17 mouse cellular contexts compared by ENCODE assay signal in the genomic region with DNA sequence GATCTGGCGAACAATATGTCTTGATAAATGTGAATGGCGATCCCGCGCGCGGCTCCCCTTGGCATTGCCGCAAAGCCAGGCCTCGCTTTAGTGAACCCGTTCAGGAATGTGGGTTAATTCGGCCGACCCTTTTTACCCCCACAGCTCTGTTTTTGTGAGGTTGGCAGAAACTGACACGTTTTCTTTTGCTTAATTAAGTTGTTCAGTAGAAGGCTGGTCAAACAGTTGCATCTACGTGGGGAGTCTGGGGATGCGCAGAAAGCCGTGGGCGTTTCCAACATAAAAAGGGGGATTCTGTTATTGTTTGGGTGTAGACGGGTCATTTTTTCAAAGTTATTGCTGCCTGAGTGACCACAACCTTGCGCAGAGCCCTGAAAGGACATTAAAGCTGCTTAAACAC. TPM values are rescaled to one million over a fixed set of nuclear protein-coding genes. Genes with fewer than 3 reads are reported as not detected.
DNase-seq lines count a peak whose midpoint lies in the region; ATAC-seq and TF ChIP-seq lines count a peak whose summit lies in the region.
"Had no signal": no experiment of that assay in that cellular context is flagged by ENCODE, and none has a peak within 500 bp of the region (broad histone marks: within the 10 kb centered on the region; RNA-seq: fewer than 3 reads in every experiment).

No protein-coding gene starts in this region.

- no peak for TF ChIP-seq CTCF in forebrain, postnatal 0 days (IDR thresholded peaks at IDR 0.05; ENCODE audit: low read depth)

- peak; percentile 58 for DNase-seq in neural tube, embryonic 11.5 days (ENCODE audit: low spot score)
- no peak for DNase-seq in neural tube, embryonic 10.5 days (ENCODE audit: extremely low spot score, low spot score)
- DNase-seq in forebrain, postnatal 0 days: peak; percentile 36
- peak; percentile 60 for DNase-seq in retina, postnatal 1 day
- DNase-seq in adrenal gland, postnatal 36 days: no peak
- DNase-seq in layer of hippocampus, adult 18-20 months (ENCODE audit: low spot score in 2 of 2): no peak
- DNase-seq in kidney, adult 8-10 months: no peak
- DNase-seq: adrenal gland, postnatal 14 days; heart, adult 2 months; heart, postnatal 10 days; kidney, adult 11 months; layer of hippocampus, adult 9-11 months; left cerebral cortex, postnatal 4 days; right cerebral cortex, adult 18-20 months; thymus, postnatal 14 days had no signal

- H3K27ac ChIP-seq in neural tube, embryonic 11.5 days (ENCODE audit: low read depth, low read length): no peak overlapping the region
- H3K27ac ChIP-seq in forebrain, postnatal 0 days (ENCODE audit: low read depth, low read length): no peak overlapping the region
- H3K27ac ChIP-seq in midbrain, embryonic 12.5 days (replicated peaks): no peak overlapping the region
- H3K27ac ChIP-seq: heart, adult 2 months; liver, embryonic 15.5 days had no signal

- H3K4me2 ChIP-seq in neural tube, embryonic 11.5 days (ENCODE audit: low read depth): no peak overlapping the region
- peak overlapping the region; percentile 40 for H3K4me2 ChIP-seq in forebrain, postnatal 0 days (ENCODE audit: low read depth)
- H3K4me2 ChIP-seq in midbrain, embryonic 12.5 days (replicated peaks): peak overlapping the region; percentile 43
- H3K4me2 ChIP-seq: liver, embryonic 15.5 days had no signal

- no peak overlapping the region for H3K4me3 ChIP-seq in neural tube, embryonic 11.5 days (ENCODE audit: low read depth, low read length)
- H3K4me3 ChIP-seq in forebrain, postnatal 0 days (ENCODE audit: low read depth, low read length): 0 out of 2 replicates have a peak overlapping the region, but pooled peaks have one; percentile 17
- H3K4me3 ChIP-seq in midbrain, embryonic 12.5 days: peak overlapping the region; percentile 7
- H3K4me3 ChIP-seq: heart, adult 2 months; liver, embryonic 15.5 days had no signal

- H3K36me3 ChIP-seq in neural tube, embryonic 11.5 days (ENCODE audit: control insufficient read depth, insufficient read depth, low read length): no peaks in the 10 kb centered on the region
- no peaks in the 10 kb centered on the region for H3K36me3 ChIP-seq in forebrain, postnatal 0 days (ENCODE audit: insufficient read depth)
- H3K36me3 ChIP-seq in midbrain, embryonic 12.5 days: no peaks in the 10 kb centered on the region
- H3K36me3 ChIP-seq: liver, embryonic 15.5 days had no signal

- H3K9ac ChIP-seq in neural tube, embryonic 11.5 days (ENCODE audit: low read length): no peak overlapping the region
- no peak overlapping the region for H3K9ac ChIP-seq in forebrain, postnatal 0 days
- H3K9ac ChIP-seq in midbrain, embryonic 12.5 days (replicated peaks): no peak overlapping the region
- H3K9ac ChIP-seq: liver, embryonic 15.5 days had no signal

- no peaks in the 10 kb centered on the region for H3K9me3 ChIP-seq in neural tube, embryonic 11.5 days (ENCODE audit: control insufficient read depth, low read length)
- H3K9me3 ChIP-seq in forebrain, postnatal 0 days (ENCODE audit: low read length): no peaks in the 10 kb centered on the region
- H3K9me3 ChIP-seq in midbrain, embryonic 12.5 days: no peaks in the 10 kb centered on the region
- H3K9me3 ChIP-seq: liver, embryonic 15.5 days had no signal

- no peak for ATAC-seq in neural tube, embryonic 11.5 days (ENCODE audit: insufficient read depth, low FRiP score, low TSS enrichment)
- no peak for ATAC-seq in forebrain, postnatal 0 days
- ATAC-seq in midbrain, embryonic 12.5 days (ENCODE audit: low FRiP score, low read depth): no peak

- peaks cover 12% of the 10 kb centered on the region; the same call in 1 of the 2 replicates for H3K4me1 ChIP-seq in neural tube, embryonic 11.5 days (ENCODE audit: control insufficient read depth, insufficient read depth, low read length)
- no peaks in the 10 kb centered on the region for H3K4me1 ChIP-seq in forebrain, postnatal 0 days (ENCODE audit: insufficient read depth)
- peaks cover 54% of the 10 kb centered on the region for H3K4me1 ChIP-seq in midbrain, embryonic 12.5 days
- H3K4me1 ChIP-seq: liver, embryonic 15.5 days had no signal

- peaks cover 77% of the 10 kb centered on the region for H3K27me3 ChIP-seq in neural tube, embryonic 11.5 days (ENCODE audit: control insufficient read depth, insufficient read depth, low read length)
- peaks cover 33% of the 10 kb centered on the region for H3K27me3 ChIP-seq in forebrain, postnatal 0 days (ENCODE audit: insufficient read depth, low read length)
- peaks cover 98% of the 10 kb centered on the region for H3K27me3 ChIP-seq in midbrain, embryonic 12.5 days

- WGBS in neural tube, embryonic 11.5 days: 30% methylated on average over 18 of the region's 18 CpGs
- WGBS in forebrain, postnatal 0 days: 12% methylated on average over 18 of the region's 18 CpGs
- 10% methylated on average over 18 of the region's 18 CpGs for WGBS in midbrain, embryonic 12.5 days

RNA-seq across cellular contexts. Expression of a gene that starts 31.9 kb away (rescaled TPM):
- 0.31 and 0.45 TPM in 2 replicates for polyA plus RNA-seq in neural tube, embryonic 11.5 days (2014; fragmentation: Nextera tagmentation; extraction: Ambion mirVana)
- 103 and 130 TPM in 2 replicates for total RNA-seq in forebrain, postnatal 0 days (2014; rRNA removed)
- 127 and 138 TPM in 2 replicates for polyA plus RNA-seq in forebrain, postnatal 0 days (2015; fragmentation: Nextera tagmentation; extraction: Ambion mirVana)
- polyA plus RNA-seq in midbrain, embryonic 12.5 days (2016; fragmentation: Nextera tagmentation; extraction: Ambion mirVana): 2.4 and 5.1 TPM in 2 replicates
- under 1 TPM; 0.36 to 0.50 TPM for total RNA-seq in adrenal gland, postnatal 36 days (2021)
- 100 to 1,000 TPM in 1 of 2 experiments, 10 to 100 TPM in 1; 100.0 to 102 TPM for total RNA-seq in layer of hippocampus, adult 18-20 months (2021)
- total RNA-seq: heart, adult 2 months; heart, postnatal 10 days had no signal

Comparison
In these comparisons a context has a peak if more than half of its experiments do, and no peak if none do; other contexts are left out.
1. DNase-seq: peak in neural tube, embryonic 11.5 days (single experiment), forebrain, postnatal 0 days (single experiment) and retina, postnatal 1 day (single experiment); none in neural tube, embryonic 10.5 days (single experiment), adrenal gland, postnatal 36 days (0 of 2), layer of hippocampus, adult 18-20 months (0 of 2) and kidney, adult 8-10 months (0 of 2).
2. RNA of a gene that starts 31.9 kb away (total RNA-seq): 103 to 130 TPM in forebrain, postnatal 0 days and 100.0 to 102 TPM in layer of hippocampus, adult 18-20 months; 0.36 to 0.50 TPM in adrenal gland, postnatal 36 days; every median in the first group is over 10 times any median in the second.